Mouse (Mus musculus) erythroid progenitor cell, adult 5-6 weeks (primary cell): ENCODE measurements around the gene Bola1. TPM values are rescaled to one million over a fixed set of nuclear protein-coding genes. Genes with fewer than 3 reads are reported as not detected.
"Not testable (repeated sequence)": the region's sequence is repeated elsewhere in the genome, so short reads cannot be mapped to it uniquely, and the experiment has no call there.

ENCODE experiments used
- ATAC-seq: replicated peaks from 2 replicates; pipeline ENCODE4 v1.8.0; 2016; ENCODE audit warnings: moderate number of reproducible peaks, mild to moderate bottlenecking, moderate TSS enrichment, inconsistent platforms; ENCODE audit not compliant: poor library complexity, low FRiP score, severe bottlenecking
- total RNA-seq, 2 experiments: library from RNA; stranded (forward) in 1 of 2; stranded (reverse) in 1 of 2; fragments of 150-400 nt in 1 of 2; fragments of 186-747, 209-891 nt in 1 of 2; gene quantifications; 2 replicates each; pipeline versions ENCODE4 v1.2.3 to v1.2.4; 2015 to 2017; ENCODE audit warnings: low replicate concordance in 2 of 2

Gene Bola1
- total RNA-seq, 2 experiments from 2014 or later, result 4.9 to 11.3 TPM

DNA sequence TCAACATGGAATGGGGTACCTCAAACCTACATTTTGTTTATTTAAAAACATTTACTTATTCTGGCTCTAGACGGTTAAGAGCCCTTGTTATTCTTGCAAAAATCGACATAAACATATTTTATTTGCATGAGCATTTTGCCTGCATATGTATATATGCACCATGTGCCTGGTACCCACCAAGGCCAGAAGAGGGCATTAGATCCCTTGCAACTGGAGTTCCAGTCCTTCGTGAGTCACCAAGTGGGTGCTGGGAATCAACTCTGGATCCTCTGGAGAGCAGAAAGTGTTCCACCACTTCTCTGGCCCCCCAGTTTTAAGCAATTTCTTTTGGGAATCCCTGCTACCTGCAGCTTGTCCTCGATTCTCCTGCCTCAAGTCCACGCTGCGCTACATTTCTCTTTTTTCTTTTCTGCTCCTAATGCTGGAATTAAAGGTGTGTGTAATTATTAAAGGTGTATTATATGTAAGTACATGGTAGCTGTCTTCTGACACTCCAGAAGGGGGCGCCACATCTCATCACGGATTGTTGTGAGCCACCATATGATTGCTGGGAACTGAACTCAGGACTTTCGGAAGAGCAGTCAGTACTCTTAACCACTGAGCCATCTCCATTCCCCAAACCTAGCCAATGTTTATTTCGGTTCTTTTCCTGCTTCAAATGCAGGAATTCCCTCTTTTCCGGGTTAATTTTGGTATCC lies 23.7 kb downstream of the Bola1 start:
- no peak for ATAC-seq

DNA sequence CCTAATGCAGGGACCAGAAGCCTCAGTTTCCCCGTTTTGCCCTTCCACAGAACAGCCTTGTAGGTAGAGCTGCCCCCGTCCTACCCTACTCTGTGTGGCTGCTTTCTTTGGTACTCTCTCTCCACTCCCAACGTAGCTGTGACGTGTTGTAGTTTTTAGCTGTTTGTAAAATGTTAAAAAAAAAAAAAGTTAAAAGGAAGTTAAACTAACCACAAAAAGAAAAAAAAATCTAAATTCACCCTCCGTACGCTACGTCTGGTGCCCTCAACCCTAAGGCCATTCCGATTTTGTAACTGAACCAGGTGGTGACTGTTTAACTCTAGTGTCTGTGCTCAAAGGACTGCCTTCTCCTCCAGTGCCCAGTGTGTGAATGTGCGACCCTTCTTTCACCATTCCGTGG lies 24.5 kb downstream of the Bola1 start:
- ATAC-seq, result no peak

- ATAC-seq, result no peak
Observed at GRCm38 (mm10) chr3:96192977-96193376, 26.5 kb downstream of the Bola1 start.

DNA sequence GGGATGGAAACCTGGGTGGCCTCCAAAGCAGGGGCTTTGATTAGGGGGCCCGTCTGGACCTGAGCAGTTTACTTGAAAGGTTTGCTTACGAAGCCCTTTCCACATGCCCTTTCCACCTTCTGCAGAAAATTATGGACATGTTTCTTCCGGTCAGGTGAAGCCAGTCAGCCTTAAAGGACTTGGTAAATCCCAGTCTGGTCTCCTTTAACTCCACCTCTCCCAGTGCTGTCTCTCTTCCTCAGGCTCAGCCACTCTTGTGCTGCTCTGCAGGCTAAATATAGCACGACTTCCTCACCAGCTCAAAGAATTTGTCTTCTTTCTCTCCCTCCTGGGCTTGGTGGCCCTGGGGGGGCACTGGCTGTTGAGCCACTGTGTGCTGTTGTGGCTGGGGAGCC lies 37.1 kb downstream of the Bola1 start:
- no peak for ATAC-seq

- ATAC-seq, result no peak
Observed at GRCm38 (mm10) chr3:96181510-96182381, 37.8 kb downstream of the Bola1 start.

GRCm38 (mm10) chr3:96180727-96181477 lies 38.6 kb downstream of the Bola1 start, which contains the start of gene Sv2a:
TSS of gene Sv2a (plus strand) at chr3:96181151.
- ATAC-seq, result no peak

DNA sequence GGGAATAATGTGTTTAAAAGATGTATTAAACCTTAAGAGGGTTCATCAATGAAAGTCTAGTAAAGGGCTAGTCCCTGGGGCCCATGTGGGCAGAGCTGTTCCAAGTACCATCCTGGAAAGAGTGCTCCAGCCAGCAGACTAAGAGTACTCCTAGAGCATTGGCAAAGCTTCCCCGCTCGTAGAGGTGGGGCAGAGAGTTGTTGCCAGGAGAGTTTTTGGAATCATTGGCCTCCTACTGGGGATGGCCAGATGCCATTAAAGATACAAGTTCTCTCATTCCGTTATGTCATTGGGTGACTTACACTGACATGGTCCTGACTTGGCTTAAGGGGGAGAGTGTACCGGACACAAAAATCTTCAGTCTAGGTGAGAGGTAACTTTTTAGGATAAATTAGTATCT lies 40.0 kb downstream of the Bola1 start:
- no peak for ATAC-seq

DNA sequence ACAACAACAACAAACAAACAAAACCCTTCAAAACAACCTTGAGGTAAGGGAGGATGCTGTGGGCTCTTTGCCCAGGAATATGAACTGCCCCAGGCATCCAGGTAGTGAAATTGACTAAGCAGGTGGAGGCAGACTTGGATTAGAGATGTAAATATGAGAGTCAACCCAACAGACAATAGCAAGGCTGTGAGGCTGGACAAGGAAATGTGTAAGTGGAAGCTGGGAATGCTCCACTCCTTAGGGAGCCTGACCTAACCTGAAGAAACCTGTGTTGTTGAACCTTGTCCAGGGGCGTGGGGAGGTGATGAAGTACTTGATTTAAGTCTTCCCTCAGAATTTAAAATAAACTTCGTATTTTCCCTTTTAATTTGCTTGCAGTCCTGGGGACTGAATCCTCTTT lies 40.6 kb downstream of the Bola1 start:
- no peak for ATAC-seq

- ATAC-seq, result no peak
Observed at GRCm38 (mm10) chr3:96178427-96178826, 41.1 kb downstream of the Bola1 start.

DNA sequence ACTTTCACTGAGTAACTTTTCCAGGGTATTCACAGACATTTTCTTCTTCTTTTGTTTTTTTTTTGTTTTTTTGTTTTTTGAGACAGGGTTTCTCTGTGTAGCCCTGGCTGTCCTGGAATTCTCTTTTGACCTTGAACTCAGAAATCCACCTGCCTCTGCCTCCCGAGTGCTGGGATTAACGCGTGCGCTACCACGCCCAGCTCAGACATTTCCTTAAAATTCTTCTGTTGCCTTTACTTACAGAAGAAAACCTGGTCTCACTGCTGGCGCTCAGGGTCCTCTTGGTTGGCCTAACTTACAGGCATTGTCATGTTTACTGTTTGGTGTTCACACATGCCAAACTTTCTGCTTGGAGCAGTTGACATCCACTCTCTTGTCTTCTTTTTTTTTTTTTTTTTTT lies 44.3 kb downstream of the Bola1 start:
- no peak for ATAC-seq

DNA sequence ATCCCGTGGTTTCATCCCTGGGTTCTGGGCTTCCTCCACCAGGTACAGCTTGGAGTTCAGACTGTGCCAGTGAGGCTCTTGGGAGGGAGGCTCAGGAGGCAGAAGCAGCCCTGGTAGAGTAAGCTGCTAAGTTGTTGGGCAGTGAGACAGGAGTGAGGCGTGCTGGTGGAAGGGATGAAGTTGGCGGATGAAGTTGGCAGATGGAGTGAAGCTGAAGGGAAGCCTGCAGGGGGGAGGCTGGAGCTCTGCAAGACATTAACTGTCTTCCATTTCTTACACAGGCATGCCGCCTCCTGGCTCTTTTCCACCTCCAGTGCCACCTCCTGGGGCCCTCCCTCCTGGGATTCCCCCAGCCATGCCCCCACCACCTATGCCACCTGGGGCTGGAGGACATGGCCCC lies 45.5 kb downstream of the Bola1 start:
- ATAC-seq, result not testable (repeated sequence)

- no peak for ATAC-seq
Observed at GRCm38 (mm10) chr3:96173185-96173584, 46.3 kb downstream of the Bola1 start.

GRCm38 (mm10) chr3:96172197-96173178 lies 47.0 kb downstream of the Bola1 start, which contains the start of gene Sf3b4:
TSS of gene Sf3b4 (plus strand) at chr3:96172332.
- ATAC-seq, result peak; percentile 96

DNA sequence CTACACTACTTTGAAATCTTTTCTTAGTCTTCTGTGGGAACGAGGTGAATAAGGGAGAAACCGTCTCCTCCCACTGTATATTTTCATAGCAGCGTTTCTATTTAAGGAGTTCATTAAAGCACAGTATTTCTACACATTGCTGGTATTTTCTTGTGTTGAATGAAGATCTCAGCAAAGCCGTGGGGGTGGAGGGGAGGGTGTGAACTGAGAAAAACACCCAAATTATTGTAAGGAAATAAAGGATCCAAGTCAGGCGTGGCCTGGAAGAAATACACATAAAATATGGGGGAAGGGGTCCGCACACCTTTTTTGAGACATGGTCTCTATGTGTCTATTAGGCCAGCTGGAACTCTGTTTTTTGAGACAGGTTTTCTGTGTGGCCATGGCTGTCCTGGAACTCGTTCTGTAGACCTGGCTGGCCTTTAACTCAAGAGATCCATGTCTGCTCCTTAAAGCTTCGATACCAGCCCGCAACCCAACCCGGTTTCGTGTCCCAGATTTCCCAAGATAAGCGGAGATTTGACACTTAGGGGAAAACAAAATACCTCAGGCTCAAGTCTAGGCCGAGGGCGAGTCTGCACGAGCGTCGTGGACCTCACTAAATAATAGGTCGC lies 47.8 kb downstream of the Bola1 start:
- no peak for ATAC-seq

- no peak for ATAC-seq
Observed at GRCm38 (mm10) chr3:96170976-96171545, 48.4 kb downstream of the Bola1 start.

- ATAC-seq, result no peak
Observed at GRCm38 (mm10) chr3:96170276-96170675, 49.2 kb downstream of the Bola1 start.

GRCm38 (mm10) chr3:96168466-96169158 lies 50.9 kb downstream of the Bola1 start:
- no peak for ATAC-seq

- no peak for ATAC-seq
Observed at GRCm38 (mm10) chr3:96163040-96163439, 56.5 kb downstream of the Bola1 start.
